Mouse (Mus musculus): ENCODE results near the gene Olfr772. TPM values are rescaled to one million over a fixed set of nuclear protein-coding genes. Genes with fewer than 3 reads are reported as not detected.
"Not testable (repeated sequence)": the region's sequence is repeated elsewhere in the genome, so short reads cannot be mapped to it uniquely, and the experiment has no call there.

Gene Olfr772
- polyA plus RNA-seq (2016; fragmentation: Nextera tagmentation; extraction: Ambion mirVana) = not detected in 2 replicates

DNA sequence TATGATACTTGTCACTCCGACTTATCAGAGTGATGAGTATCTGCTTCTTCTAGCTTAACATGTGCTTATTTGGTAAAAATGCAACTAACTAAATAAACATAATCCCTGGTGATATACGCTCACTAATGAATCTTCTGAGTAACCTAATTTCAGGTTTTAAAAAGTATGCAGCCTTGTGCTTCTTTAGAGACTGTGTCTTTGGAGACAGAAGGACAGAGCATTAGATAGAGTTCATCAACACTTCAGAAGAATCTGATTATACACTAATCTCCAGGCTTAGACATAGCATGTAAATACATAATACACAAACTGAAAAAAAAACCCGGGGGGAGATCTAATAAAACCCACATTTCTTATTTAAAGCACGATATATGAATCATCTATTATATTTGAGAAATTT, at the start of gene Olfr772:
TSS of gene Olfr772 (minus strand) at position 101 of the 400 bp plus-strand sequence.
- H3K9ac ChIP-seq; H3K4me1 ChIP-seq; H3K4me3 ChIP-seq; H3K9me3 ChIP-seq (replicated peaks); H3K4me2 ChIP-seq; H3K27me3 ChIP-seq (replicated peaks); H3K36me3 ChIP-seq; H3K27ac ChIP-seq; ATAC-seq: not testable (repeated sequence)
- 56% methylated on average over 3 of the region's 4 CpGs for WGBS (ENCODE audit: insufficient replicate concordance)

DNA sequence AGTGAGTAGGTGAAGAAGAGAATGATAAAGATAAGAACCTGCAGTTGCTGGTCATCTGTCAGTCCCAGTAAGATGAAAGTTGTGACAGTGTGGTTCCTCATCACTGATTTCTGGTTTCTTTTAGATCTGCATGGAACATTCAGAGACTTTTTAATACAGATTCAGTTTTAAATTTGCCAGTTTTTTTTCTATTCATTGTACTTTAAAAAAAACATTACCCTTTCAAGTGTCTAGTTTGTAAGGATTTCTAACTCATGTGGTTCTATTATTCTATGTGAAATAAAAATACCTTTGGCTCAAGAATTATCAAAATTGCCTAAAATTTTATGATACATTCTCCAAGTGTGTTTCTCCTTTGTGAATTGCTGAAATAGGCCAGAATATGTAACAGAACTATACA, 9.6 kb upstream of the Olfr772 start, which contains the start of gene Olfr773:
TSS of gene Olfr773 (minus strand) at position 101 of the 400 bp plus-strand sequence.
- not testable (repeated sequence) for H3K9me3 ChIP-seq (replicated peaks); H3K4me1 ChIP-seq; H3K27me3 ChIP-seq (replicated peaks); H3K9ac ChIP-seq; H3K36me3 ChIP-seq; H3K27ac ChIP-seq; ATAC-seq; H3K4me3 ChIP-seq; H3K4me2 ChIP-seq

- no peak within 1 kb of the TSS for H3K9ac ChIP-seq
- H3K36me3 ChIP-seq = no peaks in the 10 kb centered on the region
- no peaks in the 10 kb centered on the region for H3K9me3 ChIP-seq (replicated peaks)
- no peak for ATAC-seq
- no peak within 1 kb of the TSS for H3K27ac ChIP-seq
- 69% methylated on average over 1 of the region's 1 CpGs for WGBS (ENCODE audit: insufficient replicate concordance)
- no peak within 1 kb of the TSS for H3K4me2 ChIP-seq
- H3K27me3 ChIP-seq (replicated peaks) = no peaks in the 10 kb centered on the region
- H3K4me1 ChIP-seq = no peaks in the 10 kb centered on the region
- no peak within 1 kb of the TSS for H3K4me3 ChIP-seq
Observed at GRCm38 (mm10) chr10:129164651-129165050, 13.1 kb downstream of the Olfr772 start, which contains the start of gene Olfr771. TSS of gene Olfr771 (minus strand) at chr10:129164751.

GRCm38 (mm10) chr10:129138898-129139297, 38.8 kb downstream of the Olfr772 start, which contains the start of gene Olfr770:
TSS of gene Olfr770 (minus strand) at chr10:129138998.
- 85% methylated on average over 2 of the region's 2 CpGs for WGBS (ENCODE audit: insufficient replicate concordance)
- Histone ChIP-seq H3K4me1 (no peaks in the 10 kb centered on the region), H3K27ac (no peak within 1 kb of the TSS), H3K4me3 (no peak within 1 kb of the TSS), H3K27me3 (replicated peaks) (no peaks in the 10 kb centered on the region), H3K9ac (no peak within 1 kb of the TSS), H3K36me3 (no peaks in the 10 kb centered on the region), H3K9me3 (replicated peaks) (no peaks in the 10 kb centered on the region), H3K4me2 (no peak within 1 kb of the TSS)
- ATAC-seq = no peak

Other genes with a start within 250 kb of the Olfr772 start
- gene Itga7, start 244.1 kb downstream of the Olfr772 start, polyA plus RNA-seq (2016; fragmentation: Nextera tagmentation; extraction: Ambion mirVana) = 0.12 and 0.17 TPM in 2 replicates
- gene Mettl7b, start 216.9 kb downstream of the Olfr772 start, polyA plus RNA-seq (2016; fragmentation: Nextera tagmentation; extraction: Ambion mirVana) = not detected in 2 replicates
- not detected in 2 replicates for gene Olfr9, start 188.5 kb downstream of the Olfr772 start, polyA plus RNA-seq (2016; fragmentation: Nextera tagmentation; extraction: Ambion mirVana)
- not detected in 2 replicates for gene Olfr763, start 167.1 kb downstream of the Olfr772 start, polyA plus RNA-seq (2016; fragmentation: Nextera tagmentation; extraction: Ambion mirVana)
- not detected in 2 replicates for gene Olfr764-ps1, start 138.0 kb downstream of the Olfr772 start, polyA plus RNA-seq (2016; fragmentation: Nextera tagmentation; extraction: Ambion mirVana)
- not detected in 2 replicates for gene Olfr765, start 127.9 kb downstream of the Olfr772 start, polyA plus RNA-seq (2016; fragmentation: Nextera tagmentation; extraction: Ambion mirVana)
- not detected in 2 replicates for gene Olfr766-ps1, start 108.9 kb downstream of the Olfr772 start, polyA plus RNA-seq (2016; fragmentation: Nextera tagmentation; extraction: Ambion mirVana)
- gene Olfr767, start 95.0 kb downstream of the Olfr772 start, polyA plus RNA-seq (2016; fragmentation: Nextera tagmentation; extraction: Ambion mirVana) = not detected in 2 replicates
- not detected in 2 replicates for gene Olfr768, start 78.5 kb downstream of the Olfr772 start, polyA plus RNA-seq (2016; fragmentation: Nextera tagmentation; extraction: Ambion mirVana)
- gene Olfr769, start 60.1 kb downstream of the Olfr772 start, polyA plus RNA-seq (2016; fragmentation: Nextera tagmentation; extraction: Ambion mirVana) = not detected in 2 replicates
- not detected in 2 replicates for gene Olfr770, start 38.9 kb downstream of the Olfr772 start, polyA plus RNA-seq (2016; fragmentation: Nextera tagmentation; extraction: Ambion mirVana)
- gene Olfr771, start 13.2 kb downstream of the Olfr772 start, polyA plus RNA-seq (2016; fragmentation: Nextera tagmentation; extraction: Ambion mirVana) = not detected in 2 replicates
- gene Olfr773, start 9.5 kb upstream of the Olfr772 start, polyA plus RNA-seq (2016; fragmentation: Nextera tagmentation; extraction: Ambion mirVana) = not detected in 2 replicates
- not detected in 2 replicates for gene Olfr774, start 58.3 kb upstream of the Olfr772 start, polyA plus RNA-seq (2016; fragmentation: Nextera tagmentation; extraction: Ambion mirVana)
- gene Olfr775, start 70.5 kb upstream of the Olfr772 start, polyA plus RNA-seq (2016; fragmentation: Nextera tagmentation; extraction: Ambion mirVana) = not detected in 2 replicates
- not detected in 2 replicates for gene Olfr776, start 81.2 kb upstream of the Olfr772 start, polyA plus RNA-seq (2016; fragmentation: Nextera tagmentation; extraction: Ambion mirVana)
- not detected in 2 replicates for gene Olfr777, start 93.6 kb upstream of the Olfr772 start, polyA plus RNA-seq (2016; fragmentation: Nextera tagmentation; extraction: Ambion mirVana)
- gene Olfr780, start 140.2 kb upstream of the Olfr772 start, polyA plus RNA-seq (2016; fragmentation: Nextera tagmentation; extraction: Ambion mirVana) = not detected in 2 replicates
- gene Olfr781, start 150.9 kb upstream of the Olfr772 start, polyA plus RNA-seq (2016; fragmentation: Nextera tagmentation; extraction: Ambion mirVana) = not detected in 2 replicates
- not detected in 2 replicates for gene Olfr782, start 170.9 kb upstream of the Olfr772 start, polyA plus RNA-seq (2016; fragmentation: Nextera tagmentation; extraction: Ambion mirVana)
- gene Olfr784, start 206.2 kb upstream of the Olfr772 start, polyA plus RNA-seq (2016; fragmentation: Nextera tagmentation; extraction: Ambion mirVana) = not detected in 2 replicates
- not detected in 2 replicates for gene Olfr785, start 227.5 kb upstream of the Olfr772 start, polyA plus RNA-seq (2016; fragmentation: Nextera tagmentation; extraction: Ambion mirVana)
- gene Olfr786, start 249.4 kb upstream of the Olfr772 start, polyA plus RNA-seq (2016; fragmentation: Nextera tagmentation; extraction: Ambion mirVana) = not detected in 2 replicates

All from liver, embryonic 12.5 days (tissue).